Mouse (Mus musculus) left cerebral cortex, postnatal 25 days (tissue): ENCODE results near the gene Thsd4. TPM values are rescaled to one million over a fixed set of nuclear protein-coding genes. Genes with fewer than 3 reads are reported as not detected.
"Not testable (repeated sequence)": the region's sequence is repeated elsewhere in the genome, so short reads cannot be mapped to it uniquely, and the experiment has no call there.

Source experiments
- DNase-seq, 2 experiments: peaks; one replicate each; pipeline ENCODE4 v3.0.0; 2022; ENCODE audit warnings: low spot score in 2 of 2, mixed read lengths in 1 of 2
- intact Hi-C: fragments of 180-260 bp; cut with DNase I; formaldehyde crosslinking; loops from one replicate; pipeline ENCODE4 v1.15.1; 2025
- total RNA-seq, 2 experiments: library from RNA; stranded (reverse); gene quantifications; 2 replicates each; pipeline ENCODE4 v1.2.3; 2021

Thsd4 gene
- total RNA-seq, 2 experiments from 2014 or later = 4.7 to 6.2 TPM

- intact Hi-C loops = loop anchor here (5.0 kb wide), 1 partner anchor 239 kb away; the partner anchor contains the start of gene Thsd4
- DNase-seq = no peak
These were observed 238.3 kb downstream of the Thsd4 start for GRCm38 (mm10) chr9:60283546-60283945.

GRCm38 (mm10) chr9:60281281-60281680, 240.6 kb downstream of the Thsd4 start:
- intact Hi-C loops = loop anchor here (5.0 kb wide), 1 partner anchor 241 kb away; the partner anchor contains the start of gene Thsd4
- no peak for DNase-seq

GRCm38 (mm10) chr9:60280786-60281185, 241.1 kb downstream of the Thsd4 start:
- intact Hi-C loops = loop anchor here (5.0 kb wide), 1 partner anchor 242 kb away; the partner anchor contains the start of gene Thsd4
- DNase-seq = no peak

GRCm38 (mm10) chr9:60279556-60279955, 242.3 kb downstream of the Thsd4 start:
- intact Hi-C loops = no loop called here
- no peak for DNase-seq

- peak in 1 of 2 experiments; percentile 38 for DNase-seq
- intact Hi-C loops = no loop called here
These were observed 245.5 kb downstream of the Thsd4 start for GRCm38 (mm10) chr9:60276351-60276750.

- DNase-seq = peak in 1 of 2 experiments; percentile 36
- intact Hi-C loops = no loop called here
These were observed 246.3 kb downstream of the Thsd4 start for GRCm38 (mm10) chr9:60275410-60276159.

- intact Hi-C loops = no loop called here
These were observed 247.3 kb downstream of the Thsd4 start for GRCm38 (mm10) chr9:60274503-60274902.

GRCm38 (mm10) chr9:60272345-60272744, 249.5 kb downstream of the Thsd4 start:
- DNase-seq, intact Hi-C loops: not testable (repeated sequence)

More at GRCm38 (mm10) chr9:60274503-60274902, 247.3 kb downstream of the Thsd4 start:
- DNase-seq = no peak

GRCm38 (mm10) chr9:60271940-60272339, 249.9 kb downstream of the Thsd4 start:
- intact Hi-C loops = no loop called here
- DNase-seq = no peak

GRCm38 (mm10) chr9:60269807-60270206, 252.0 kb downstream of the Thsd4 start:
- intact Hi-C loops = no loop called here
- no peak for DNase-seq

GRCm38 (mm10) chr9:60267273-60267626, 254.6 kb downstream of the Thsd4 start:
- DNase-seq = no peak
- intact Hi-C loops = no loop called here

- intact Hi-C loops = no loop called here
- DNase-seq = no peak
These were observed 255.1 kb downstream of the Thsd4 start for GRCm38 (mm10) chr9:60266583-60267272.

GRCm38 (mm10) chr9:60264586-60265325, 257.1 kb downstream of the Thsd4 start:
- DNase-seq = no peak
- intact Hi-C loops = no loop called here

- no peak for DNase-seq
- intact Hi-C loops = no loop called here
These were observed 259.2 kb downstream of the Thsd4 start for GRCm38 (mm10) chr9:60262515-60263140.

- intact Hi-C loops = no loop called here
- DNase-seq = peak in 1 of 2 experiments; percentile 63
These were observed 262.2 kb downstream of the Thsd4 start for GRCm38 (mm10) chr9:60259626-60260025.

- DNase-seq = peak in 1 of 2 experiments; percentile 32
- intact Hi-C loops = loop anchor here (2.0 kb wide), 1 partner anchor 493 kb away; no protein-coding TSS in a partner anchor
These were observed 270.1 kb downstream of the Thsd4 start for GRCm38 (mm10) chr9:60251765-60252164.

- intact Hi-C loops = loop anchor here (2.0 kb wide), 1 partner anchor 494 kb away; no protein-coding TSS in a partner anchor
- DNase-seq = no peak
These were observed 271.4 kb downstream of the Thsd4 start for GRCm38 (mm10) chr9:60250403-60250802.

- intact Hi-C loops = loop anchor here (2.0 to 5.0 kb wide), 3 partner anchors 274 to 611 kb away; partner anchors contain the start of gene Thsd4
These were observed 273.8 kb downstream of the Thsd4 start for GRCm38 (mm10) chr9:60247998-60248397.

GRCm38 (mm10) chr9:60244943-60245342, 276.9 kb downstream of the Thsd4 start:
- intact Hi-C loops = loop anchor here (2.0 to 5.0 kb wide), 3 partner anchors 277 to 432 kb away; partner anchors contain the start of gene Thsd4
- peak; percentile 80 to 84 for DNase-seq

More at GRCm38 (mm10) chr9:60247998-60248397, 273.8 kb downstream of the Thsd4 start:
- no peak for DNase-seq
